Mouse (Mus musculus) forebrain, embryonic 14.5 days (tissue): ENCODE data around the gene Mat2a. TPM values are rescaled to one million over a fixed set of nuclear protein-coding genes. Genes with fewer than 3 reads are reported as not detected.
"Not testable (repeated sequence)": the region's sequence is repeated elsewhere in the genome, so short reads cannot be mapped to it uniquely, and the experiment has no call there.

Experiments
- ATAC-seq: fragments of 200-750 bp; cut with Nextera tagmentation; 2 replicates; pipeline ENCODE4 v1.8.0; 2017; ENCODE audit warnings: mild to moderate bottlenecking, moderate library complexity
- DNase-seq: peaks from one replicate; pipeline ENCODE4 v3.0.0-alpha.2; 2015; ENCODE audit warnings: low spot score
- H3K27ac ChIP-seq: fragments of 300-500 bp; sonication (generic); 2 replicates; pipeline ENCODE4 v1.5.1; 2014; ENCODE audit warnings: low read depth, mild to moderate bottlenecking, control low read depth, low read length, moderate library complexity
- H3K27me3 ChIP-seq: fragments of 300-500 bp; sonication (generic); replicated peaks from 2 replicates; pipeline ENCODE4 v1.6.1; 2014; ENCODE audit warnings: low read length, control low read depth, mixed read lengths; ENCODE audit not compliant: control insufficient read depth, insufficient read depth
- H3K36me3 ChIP-seq: fragments of 300-500 bp; sonication (generic); 2 replicates; pipeline ENCODE4 v1.6.1; 2014; ENCODE audit warnings: low read length, control low read depth; ENCODE audit not compliant: control insufficient read depth, insufficient read depth
- H3K4me1 ChIP-seq: fragments of 300-500 bp; sonication (generic); 2 replicates; pipeline ENCODE4 v1.6.1; 2014; ENCODE audit warnings: antibody characterized with exemption, low read length, control low read depth; ENCODE audit not compliant: control insufficient read depth, insufficient read depth
- H3K4me2 ChIP-seq: fragments of 300-500 bp; sonication (generic); 2 replicates; pipeline ENCODE4 v1.6.1; 2014; ENCODE audit warnings: mild to moderate bottlenecking, control low read depth, low read length
- H3K4me3 ChIP-seq: fragments of 300-500 bp; sonication (generic); 2 replicates; pipeline ENCODE4 v1.5.1; 2014; ENCODE audit warnings: low read depth, low read length, control low read depth
- H3K9ac ChIP-seq: fragments of 300-500 bp; sonication (generic); 2 replicates; pipeline ENCODE4 v1.6.1; 2014; ENCODE audit warnings: mild to moderate bottlenecking, low read length, control low read depth, moderate library complexity
- H3K9me3 ChIP-seq: fragments of 300-500 bp; sonication (generic); replicated peaks from 2 replicates; pipeline ENCODE4 v1.6.1; 2016; ENCODE audit warnings: low read length, control low read depth, mixed read lengths; ENCODE audit not compliant: control insufficient read depth
- WGBS: fragments of 180-500 bp; shearing (Covaris S2); extraction: QIAGEN DNeasy Blood & Tissue Kit; methylation state at CpG from one replicate; pipeline ENCODE4 v1.1.7; 2014; 5-methylcytosine and 5-hydroxymethylcytosine counted together
- polyA plus RNA-seq: library from polyadenylated mRNA; unstranded; fragments of >200 nt; fragmentation: Nextera tagmentation; extraction: Ambion mirVana; gene quantifications from 2 replicates; pipeline ENCODE4 v1.2.1, GENCODE M21; 2014

Gene Mat2a
- polyA plus RNA-seq, 1 experiment from 2014 or later, result 370 TPM

DNA sequence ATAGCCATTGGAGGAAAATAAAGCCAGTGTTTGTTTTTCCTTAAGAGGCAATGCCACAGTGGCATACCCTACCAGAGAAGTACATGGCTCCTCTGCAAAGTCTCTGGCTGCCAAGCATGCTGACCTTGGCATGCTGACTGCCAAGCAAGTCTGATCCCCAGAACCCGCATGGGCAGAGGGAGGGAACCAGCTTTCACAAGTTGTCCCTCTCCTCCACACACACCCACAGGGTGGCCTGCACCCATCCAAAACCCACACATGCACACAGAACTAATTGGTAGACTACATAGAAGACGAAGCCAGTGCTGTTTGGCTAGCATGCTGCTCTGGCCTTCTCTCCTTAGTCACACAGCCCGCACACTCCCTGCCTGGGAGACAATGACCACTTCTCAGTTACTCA, 38.3 kb upstream of the Mat2a start:
- no peaks in the 10 kb centered on the region for H3K27me3 ChIP-seq
- ATAC-seq (no peak), DNase-seq (no peak)
- no peaks in the 10 kb centered on the region for H3K9me3 ChIP-seq
- H3K4me2 ChIP-seq, result no peak overlapping the region
- H3K4me3 ChIP-seq, result no peak overlapping the region
- no peak overlapping the region for H3K9ac ChIP-seq
- H3K4me1 ChIP-seq, result no peaks in the 10 kb centered on the region
- H3K36me3 ChIP-seq, result no peaks in the 10 kb centered on the region
- 80% methylated on average over 3 of the region's 3 CpGs for WGBS
- H3K27ac ChIP-seq, result no peak overlapping the region

DNA sequence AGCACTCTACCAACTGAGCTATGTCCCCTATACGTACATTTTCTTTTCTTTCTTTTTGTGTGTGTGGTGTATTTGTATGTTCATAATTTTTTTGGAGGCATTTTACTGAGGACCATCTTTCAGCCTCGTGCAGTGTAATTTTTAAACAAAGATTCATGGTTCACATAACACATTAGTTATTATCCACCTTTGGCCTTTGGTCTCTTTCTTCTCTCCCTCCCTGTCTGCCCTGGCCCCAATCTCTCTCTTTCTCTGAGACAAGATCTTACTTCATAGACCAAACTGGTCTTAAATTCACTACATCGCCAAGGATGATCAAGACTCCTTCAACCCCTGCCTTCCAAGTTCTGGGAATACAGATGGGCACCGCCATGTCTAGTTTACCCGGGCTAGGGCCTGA, 37.5 kb upstream of the Mat2a start:
- H3K9me3 ChIP-seq, result no peaks in the 10 kb centered on the region
- DNase-seq (no peak), ATAC-seq (no peak)

DNA sequence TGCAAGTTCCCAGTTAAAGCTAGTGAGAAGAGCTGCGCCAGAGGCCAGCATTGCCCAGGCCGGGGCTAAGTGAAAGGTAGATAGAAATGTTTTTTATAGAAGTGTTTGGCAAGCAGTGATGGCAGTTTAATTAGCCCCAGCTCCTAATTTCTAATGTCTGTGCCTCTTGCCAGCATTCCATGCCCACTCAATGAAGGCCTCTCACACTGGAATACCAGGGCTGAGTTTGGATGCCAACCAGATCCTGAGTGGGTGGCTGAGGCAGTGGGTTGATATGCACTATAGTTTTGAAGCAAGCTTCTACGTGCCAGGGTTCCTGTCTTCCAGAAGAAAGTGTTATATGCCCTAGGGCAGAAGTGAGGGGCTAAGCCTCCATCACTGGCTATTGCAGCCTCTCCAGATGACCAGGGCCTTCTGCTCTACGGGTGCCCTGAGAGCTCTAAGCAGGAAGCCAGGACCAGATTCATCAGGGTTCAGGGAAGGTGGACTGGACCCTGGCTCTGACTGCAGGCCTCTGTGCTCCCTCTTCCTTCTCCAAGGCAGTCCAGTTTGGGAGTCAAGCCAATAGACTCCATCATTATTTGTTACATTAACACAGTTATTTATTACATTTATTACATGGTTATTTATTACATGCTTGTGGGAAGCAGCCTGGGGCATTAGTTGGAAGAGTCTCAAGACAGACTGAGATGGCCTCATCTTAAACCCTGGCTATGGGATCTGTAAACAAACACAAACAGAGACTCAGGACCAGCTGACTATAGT, 36.0 kb upstream of the Mat2a start:
- H3K27ac ChIP-seq, result no peak overlapping the region
- DNase-seq (peak; percentile 8), ATAC-seq (no peak)
- no peak overlapping the region for H3K9ac ChIP-seq
- H3K4me3 ChIP-seq, result no peak overlapping the region
- H3K4me2 ChIP-seq, result no peak overlapping the region
- no peaks in the 10 kb centered on the region for H3K27me3 ChIP-seq
- no peaks in the 10 kb centered on the region for H3K36me3 ChIP-seq
- H3K9me3 ChIP-seq, result no peaks in the 10 kb centered on the region
- WGBS, result 74% methylated on average over 4 of the region's 4 CpGs
- H3K4me1 ChIP-seq, result no peaks in the 10 kb centered on the region

More for the DNA sequence above, 37.5 kb upstream of the Mat2a start:
- Histone ChIP-seq H3K4me3 (no peak overlapping the region), H3K27ac (no peak overlapping the region), H3K4me2 (no peak overlapping the region), H3K4me1 (no peaks in the 10 kb centered on the region), H3K9ac (no peak overlapping the region), H3K27me3 (no peaks in the 10 kb centered on the region), H3K36me3 (no peaks in the 10 kb centered on the region)
- 89% methylated on average over 5 of the region's 5 CpGs for WGBS

DNA sequence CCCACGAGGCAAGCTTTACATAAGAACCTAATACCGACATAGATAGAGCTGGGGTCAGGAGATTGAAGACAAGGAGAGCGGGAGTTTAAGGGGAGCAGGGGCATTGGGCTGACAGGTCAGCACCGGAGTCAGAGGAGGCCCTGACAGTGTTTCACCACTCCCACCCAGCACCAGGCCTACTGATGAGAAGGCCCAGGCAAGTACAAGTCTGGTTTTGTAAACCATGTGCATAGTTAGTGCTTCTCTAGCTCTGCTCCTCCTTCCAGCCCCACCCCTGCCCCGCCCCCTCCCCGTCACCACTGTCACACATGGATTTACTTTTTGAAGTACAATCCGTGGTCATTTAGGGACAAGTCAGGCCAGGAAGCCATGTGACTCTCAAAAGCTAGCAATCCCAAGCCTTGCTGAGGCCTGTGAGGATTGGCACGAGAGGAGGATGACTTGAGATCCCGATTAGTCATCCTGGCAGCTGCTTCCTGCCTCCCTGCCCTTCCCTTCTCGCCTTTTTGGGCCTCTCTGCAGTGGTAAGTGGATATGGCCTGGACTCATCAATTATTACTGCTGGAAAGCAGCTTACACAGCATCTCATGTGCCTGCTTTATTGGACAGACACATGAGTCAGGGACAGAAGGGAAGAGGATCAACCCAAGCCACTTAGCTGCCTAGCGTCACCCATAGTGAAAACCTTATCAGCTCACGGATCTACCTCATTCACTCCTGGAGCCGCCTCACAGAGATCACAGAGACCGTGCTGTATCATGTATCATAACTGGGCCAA, 34.1 kb upstream of the Mat2a start:
- Histone ChIP-seq H3K36me3 (no peaks in the 10 kb centered on the region), H3K4me1 (no peaks in the 10 kb centered on the region), H3K4me2 (no peak overlapping the region), H3K4me3 (no peak overlapping the region), H3K9me3 (no peaks in the 10 kb centered on the region), H3K9ac (no peak overlapping the region), H3K27me3 (no peaks in the 10 kb centered on the region), H3K27ac (no peak overlapping the region)
- no peak for ATAC-seq
- no peak for DNase-seq
- WGBS, result 77% methylated on average over 14 of the region's 14 CpGs

DNA sequence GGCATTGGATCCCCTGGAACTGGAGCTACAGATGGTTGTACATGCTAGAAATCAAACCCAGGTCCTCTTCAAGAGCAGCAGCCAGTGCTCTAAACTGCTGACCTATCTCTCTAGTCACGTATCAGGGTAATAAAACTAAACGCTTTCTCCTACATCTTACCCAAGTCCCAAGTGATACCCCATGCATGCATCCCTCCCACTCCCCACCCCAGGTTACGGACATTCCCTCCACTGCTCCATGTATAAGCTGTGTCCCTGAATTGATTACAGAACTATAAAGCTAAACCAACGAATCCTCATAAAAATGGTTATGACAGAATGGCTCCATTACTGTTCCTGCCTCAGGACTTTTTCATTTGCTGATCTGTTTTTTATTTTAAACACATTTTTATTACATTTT, 26.8 kb upstream of the Mat2a start:
- Histone ChIP-seq H3K9ac (no peak overlapping the region), H3K4me2 (no peak overlapping the region), H3K9me3 (no peaks in the 10 kb centered on the region), H3K4me3 (no peak overlapping the region), H3K36me3 (no peaks in the 10 kb centered on the region), H3K27me3 (no peaks in the 10 kb centered on the region), H3K4me1 (no peaks in the 10 kb centered on the region), H3K27ac (no peak overlapping the region)
- DNase-seq, result no peak
- no peak for ATAC-seq
- 90% methylated on average over 4 of the region's 4 CpGs for WGBS

DNA sequence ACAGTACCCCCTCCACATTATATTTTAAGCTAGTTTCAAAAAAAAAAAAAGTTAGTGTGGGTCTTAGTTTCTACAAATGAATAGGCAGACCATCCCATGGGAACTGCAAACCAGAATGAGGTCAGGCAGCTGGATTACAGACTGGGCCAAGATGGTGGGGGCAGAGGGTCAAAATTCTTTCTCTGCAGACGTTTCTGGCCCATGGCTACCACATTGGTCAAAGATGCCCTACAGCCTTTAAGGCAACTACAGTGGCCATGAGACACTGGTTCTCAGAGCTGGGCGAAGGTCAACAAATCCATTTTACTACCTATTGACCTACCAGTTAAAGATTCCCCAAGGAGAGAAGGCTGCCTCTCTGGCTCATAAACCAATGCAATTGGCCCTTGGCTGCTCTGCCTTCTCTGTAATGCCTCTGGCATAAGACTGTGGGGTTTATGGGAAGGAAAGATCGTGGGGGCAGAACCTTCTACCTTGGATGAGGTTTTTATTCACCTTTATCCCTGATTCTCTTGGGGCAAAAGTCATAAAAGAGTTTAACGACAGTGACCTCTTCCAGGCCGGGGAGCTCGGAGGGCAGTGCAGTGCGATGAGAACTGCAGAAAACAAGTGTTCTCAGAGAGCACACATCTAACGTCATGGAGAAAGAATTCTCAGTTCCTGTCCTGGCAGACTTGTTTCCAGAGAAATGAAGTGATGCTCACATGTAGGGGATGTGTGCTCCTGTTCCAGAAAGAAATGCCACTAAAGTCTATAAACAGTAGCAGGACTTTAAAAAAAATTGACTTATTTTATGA, 26.2 kb upstream of the Mat2a start:
- no peaks in the 10 kb centered on the region for H3K4me1 ChIP-seq
- no peak overlapping the region for H3K4me2 ChIP-seq
- H3K4me3 ChIP-seq, result no peak overlapping the region
- no peaks in the 10 kb centered on the region for H3K9me3 ChIP-seq
- DNase-seq (no peak), ATAC-seq (no peak)
- H3K27me3 ChIP-seq, result no peaks in the 10 kb centered on the region
- no peak overlapping the region for H3K9ac ChIP-seq
- no peaks in the 10 kb centered on the region for H3K36me3 ChIP-seq
- WGBS, result 79% methylated on average over 8 of the region's 8 CpGs
- H3K27ac ChIP-seq, result no peak overlapping the region

DNA sequence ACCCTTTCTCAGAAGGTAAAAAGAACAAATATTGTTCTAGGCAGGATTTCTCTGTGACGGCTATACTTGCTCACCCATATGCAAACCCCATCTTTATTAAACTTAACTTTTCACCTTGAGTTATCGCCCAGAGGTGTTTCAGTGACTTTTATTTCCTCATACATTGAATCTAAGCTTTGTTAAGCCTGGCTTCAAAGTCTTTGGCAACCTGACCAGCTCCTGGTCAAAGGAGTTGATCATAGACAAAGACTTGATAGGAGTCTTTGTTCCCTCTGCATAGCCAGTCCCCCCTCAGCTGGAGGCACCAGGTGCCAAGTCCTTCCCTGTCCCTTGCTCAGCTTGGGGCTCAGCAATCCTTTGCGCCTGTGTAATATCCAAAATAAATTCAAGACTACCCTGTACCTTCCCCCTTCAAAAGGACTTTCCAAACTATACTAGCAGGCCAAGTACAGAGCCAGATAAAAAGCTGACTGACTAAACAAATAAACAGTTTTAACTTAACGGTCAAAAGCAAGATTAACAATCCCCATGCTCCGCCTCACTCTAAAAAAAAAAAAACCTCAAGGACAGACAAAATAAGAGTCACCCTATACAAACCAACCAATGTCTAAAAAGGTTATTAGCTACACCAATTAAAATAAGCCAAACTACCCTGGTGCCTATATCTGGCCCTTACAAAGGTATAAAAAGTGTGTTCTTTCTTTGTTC, 23.3 kb upstream of the Mat2a start:
- H3K36me3 ChIP-seq, H3K4me2 ChIP-seq, H3K9ac ChIP-seq, H3K9me3 ChIP-seq, H3K27me3 ChIP-seq, DNase-seq, H3K27ac ChIP-seq, ATAC-seq, H3K4me1 ChIP-seq, H3K4me3 ChIP-seq: not testable (repeated sequence)
- WGBS, result 88% methylated on average over 5 of the region's 5 CpGs

DNA sequence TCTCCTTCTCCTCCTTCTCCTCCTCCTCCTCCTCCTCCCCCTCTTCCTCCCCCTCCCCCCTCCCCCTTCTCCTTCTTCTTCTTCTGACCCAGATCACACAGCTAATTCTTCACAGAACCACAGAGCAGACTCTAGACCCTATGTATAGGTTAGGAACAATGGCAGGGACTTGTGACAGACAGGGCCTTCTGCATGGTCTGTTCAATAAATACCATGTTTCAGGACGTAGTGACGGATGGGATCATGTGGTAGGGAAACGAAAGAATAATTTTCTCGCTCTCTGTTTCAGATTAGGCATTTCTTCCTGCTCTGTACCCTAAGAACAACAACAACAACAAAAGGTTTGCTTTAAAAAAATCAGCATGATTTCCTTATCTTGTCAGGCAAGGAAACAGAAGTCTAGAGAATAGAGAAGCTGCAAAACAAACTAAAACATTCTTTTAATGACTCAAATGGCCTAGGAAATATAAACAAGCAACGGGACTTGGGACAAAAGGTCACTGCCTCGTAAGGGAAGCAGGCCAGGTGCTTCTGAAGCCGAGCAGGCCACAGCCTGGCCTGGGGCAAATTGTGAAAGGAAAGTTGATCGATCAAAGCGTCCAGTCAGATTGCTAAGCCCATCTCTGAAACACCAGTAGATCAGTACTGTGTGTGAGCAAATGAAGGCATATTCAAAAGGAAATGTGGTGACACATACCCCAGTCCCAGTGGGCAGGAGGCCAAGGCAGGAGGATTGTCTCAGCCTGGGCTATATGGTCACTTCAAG, 20.9 kb upstream of the Mat2a start:
- WGBS, result 74% methylated on average over 9 of the region's 9 CpGs
- H3K4me3 ChIP-seq, result no peak overlapping the region
- no peak overlapping the region for H3K27ac ChIP-seq
- DNase-seq (no peak), ATAC-seq (no peak)
- no peak overlapping the region for H3K9ac ChIP-seq
- no peak overlapping the region for H3K4me2 ChIP-seq
- H3K4me1 ChIP-seq, result no peaks in the 10 kb centered on the region
- H3K9me3 ChIP-seq, result no peaks in the 10 kb centered on the region
- H3K27me3 ChIP-seq, result no peaks in the 10 kb centered on the region
- H3K36me3 ChIP-seq, result no peaks in the 10 kb centered on the region
